Mouse (Mus musculus) neural tube, embryonic 12.5 days (tissue): ENCODE data around the gene Aldh2. TPM values are rescaled to one million over a fixed set of nuclear protein-coding genes. Genes with fewer than 3 reads are reported as not detected.

ENCODE experiments used
- ATAC-seq: fragments of 200-750 bp; cut with Nextera tagmentation; 2 replicates; pipeline ENCODE4 v1.8.0; 2017; ENCODE audit warnings: low read depth, mild to moderate bottlenecking, moderate TSS enrichment, moderate library complexity; ENCODE audit not compliant: low FRiP score
- H3K27ac ChIP-seq: fragments of 300-500 bp; sonication (generic); 2 replicates; pipeline ENCODE4 v1.5.1; 2016
- H3K27me3 ChIP-seq: fragments of 300-500 bp; sonication (generic); replicated peaks from 2 replicates; pipeline ENCODE4 v1.6.1; 2016; ENCODE audit warnings: mild to moderate bottlenecking
- H3K36me3 ChIP-seq: fragments of 300-500 bp; sonication (generic); 2 replicates; pipeline ENCODE4 v1.6.1; 2016; ENCODE audit warnings: mild to moderate bottlenecking
- H3K4me1 ChIP-seq: fragments of 300-500 bp; sonication (generic); 2 replicates; pipeline ENCODE4 v1.6.1; 2016
- H3K4me2 ChIP-seq: fragments of 300-500 bp; sonication (generic); replicated peaks from 2 replicates; pipeline ENCODE4 v1.6.1; 2016; ENCODE audit warnings: mild to moderate bottlenecking
- H3K4me3 ChIP-seq: fragments of 300-500 bp; sonication (generic); 2 replicates; pipeline ENCODE4 v1.5.1; 2016
- H3K9ac ChIP-seq: fragments of 300-500 bp; sonication (generic); 2 replicates; pipeline ENCODE4 v1.6.1; 2016; ENCODE audit warnings: mild to moderate bottlenecking
- H3K9me3 ChIP-seq: fragments of 300-500 bp; sonication (generic); 2 replicates; pipeline ENCODE4 v1.6.1; 2016; ENCODE audit warnings: mild to moderate bottlenecking
- WGBS: fragments of 180-500 bp; shearing (Covaris S2); methylation state at CpG from one replicate; pipeline ENCODE4 v1.1.7; 2016; 5-methylcytosine and 5-hydroxymethylcytosine counted together
- polyA plus RNA-seq: library from polyadenylated mRNA; unstranded; fragments of >200 nt; fragmentation: Nextera tagmentation; extraction: Ambion mirVana; gene quantifications from 2 replicates; pipeline ENCODE4 v1.2.1, GENCODE M21; 2016

The Aldh2 gene
- polyA plus RNA-seq, 1 experiment from 2014 or later, result 130 TPM

DNA sequence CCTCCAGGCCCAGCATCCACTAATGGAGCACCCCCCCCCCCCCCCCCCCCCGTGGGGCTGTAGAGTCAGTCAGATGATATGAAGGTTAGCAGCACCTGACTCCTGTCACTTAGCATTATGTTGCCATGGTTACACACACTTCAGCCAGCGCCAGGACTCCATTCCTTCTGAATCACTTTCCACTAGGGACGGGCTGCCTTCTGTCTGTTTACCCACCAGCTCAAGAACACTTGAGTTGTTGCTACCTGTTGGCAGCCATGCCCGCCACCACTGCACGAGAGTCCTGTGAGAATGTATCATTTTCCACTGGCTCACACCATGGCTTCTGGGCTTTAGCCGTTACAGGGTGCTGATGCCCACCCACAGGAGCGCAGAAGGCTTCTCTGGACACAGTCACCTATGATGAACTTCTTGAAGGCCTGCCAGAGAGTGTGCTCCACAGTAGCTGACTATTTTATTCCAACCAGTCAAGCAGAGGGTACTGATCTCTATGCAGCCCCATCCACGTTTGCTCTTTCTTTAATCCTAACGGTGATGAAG, 23.7 kb downstream of the Aldh2 start:
- Histone ChIP-seq H3K9me3 (no peaks in the 10 kb centered on the region), H3K27ac (no peak overlapping the region), H3K9ac (no peak overlapping the region), H3K4me3 (no peak overlapping the region), H3K4me2 (no peak overlapping the region), H3K36me3 (peaks cover 21% of the 10 kb centered on the region; the same call in 1 of the 2 replicates), H3K27me3 (no peaks in the 10 kb centered on the region), H3K4me1 (no peaks in the 10 kb centered on the region)
- ATAC-seq, result no peak
- WGBS, result 83% methylated on average over 8 of the region's 9 CpGs

DNA sequence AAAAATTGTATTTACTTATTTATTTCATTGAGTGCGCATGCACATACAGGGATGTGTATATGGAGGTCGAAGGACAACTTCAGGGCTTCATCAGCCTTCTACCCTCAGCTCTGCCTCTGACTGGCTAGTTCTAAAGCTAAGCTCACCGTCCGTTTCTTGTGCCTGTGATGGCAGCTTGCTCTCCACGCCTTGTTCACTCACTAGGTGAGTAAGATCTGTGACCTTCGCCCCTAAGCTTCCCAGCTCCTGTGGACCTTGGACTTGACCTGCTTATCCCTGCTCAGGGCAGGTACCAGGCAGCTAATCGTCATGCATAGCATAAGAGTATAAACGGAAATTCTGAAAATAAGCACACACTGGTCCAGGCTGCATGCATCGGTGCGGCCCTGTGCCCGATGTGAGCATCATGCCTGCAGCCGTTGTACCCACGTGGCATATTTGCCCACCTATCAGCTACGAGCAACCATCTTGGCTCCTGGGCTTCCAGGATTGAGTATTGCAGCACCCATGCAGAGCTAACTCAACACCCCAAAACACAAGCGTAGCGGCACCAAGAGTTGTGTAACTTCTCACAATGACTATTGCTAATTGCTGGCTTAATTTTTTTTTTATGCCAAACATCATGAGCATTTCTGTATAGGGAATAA, 27.5 kb downstream of the Aldh2 start:
- peaks cover 10% of the 10 kb centered on the region; the same call in 1 of the 2 replicates for H3K36me3 ChIP-seq
- H3K4me1 ChIP-seq, result no peaks in the 10 kb centered on the region
- H3K27ac ChIP-seq, result no peak overlapping the region
- no peak overlapping the region for H3K9ac ChIP-seq
- H3K4me3 ChIP-seq, result no peak overlapping the region
- 91% methylated on average over 16 of the region's 16 CpGs for WGBS
- H3K4me2 ChIP-seq, result no peak overlapping the region
- no peaks in the 10 kb centered on the region for H3K27me3 ChIP-seq
- no peak for ATAC-seq
- H3K9me3 ChIP-seq, result no peaks in the 10 kb centered on the region

DNA sequence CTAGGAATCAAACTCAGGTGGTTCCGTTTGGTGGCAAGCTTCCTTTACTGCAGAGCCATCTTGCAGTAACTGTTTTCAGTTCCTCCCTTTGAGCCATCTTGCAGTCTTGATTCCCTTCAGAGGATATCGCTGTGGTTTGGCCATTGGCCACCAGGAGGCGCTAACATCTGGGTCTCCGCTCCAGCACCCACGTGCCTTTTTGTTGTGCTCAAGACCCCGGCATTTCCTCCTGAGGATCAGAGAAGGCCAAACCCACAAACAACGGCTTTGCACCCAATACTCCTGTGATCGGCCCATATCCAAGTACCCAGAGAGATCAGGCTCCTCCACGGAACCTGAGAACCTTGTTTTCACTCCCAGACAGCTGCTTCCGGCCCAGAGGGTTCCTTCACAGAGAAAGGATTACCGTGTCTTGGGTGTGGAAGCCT, 29.1 kb downstream of the Aldh2 start:
- no peak overlapping the region for H3K4me3 ChIP-seq
- ATAC-seq, result peak; percentile 48; the same call in 1 of the 2 replicates
- H3K36me3 ChIP-seq, result no peaks in the 10 kb centered on the region
- no peaks in the 10 kb centered on the region for H3K9me3 ChIP-seq
- H3K4me2 ChIP-seq, result peak overlapping the region; percentile 18; the same call in 1 of the 2 replicates
- no peak overlapping the region for H3K9ac ChIP-seq
- WGBS, result 19% methylated on average over 11 of the region's 11 CpGs
- no peaks in the 10 kb centered on the region for H3K27me3 ChIP-seq
- no peaks in the 10 kb centered on the region for H3K4me1 ChIP-seq
- H3K27ac ChIP-seq, result no peak overlapping the region

DNA sequence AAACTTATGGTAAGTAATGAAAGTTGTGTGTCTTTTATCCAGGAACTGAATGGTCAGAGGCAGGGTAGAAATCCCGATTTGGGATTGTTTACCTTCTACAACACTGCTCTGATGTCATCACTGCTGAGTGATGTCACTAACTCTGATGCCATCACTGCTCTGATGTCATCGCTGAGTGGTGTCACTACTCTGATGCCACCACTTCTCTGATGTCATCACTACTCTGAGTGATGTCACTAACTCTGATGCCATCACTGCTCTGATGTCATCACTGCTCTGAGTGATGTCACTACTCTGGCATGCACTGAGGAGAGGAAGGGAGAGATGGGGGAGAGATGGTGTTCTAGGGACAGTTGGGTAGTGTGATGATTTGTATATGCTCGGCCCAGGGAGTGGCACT, 31.2 kb downstream of the Aldh2 start:
- H3K27ac ChIP-seq, result no peak overlapping the region
- ATAC-seq, result no peak
- no peak overlapping the region for H3K4me2 ChIP-seq
- H3K9ac ChIP-seq, result no peak overlapping the region
- no peaks in the 10 kb centered on the region for H3K9me3 ChIP-seq
- no peaks in the 10 kb centered on the region for H3K27me3 ChIP-seq
- 93% methylated on average over 3 of the region's 3 CpGs for WGBS
- H3K4me1 ChIP-seq, result no peaks in the 10 kb centered on the region
- no peak overlapping the region for H3K4me3 ChIP-seq
- H3K36me3 ChIP-seq, result no peaks in the 10 kb centered on the region

DNA sequence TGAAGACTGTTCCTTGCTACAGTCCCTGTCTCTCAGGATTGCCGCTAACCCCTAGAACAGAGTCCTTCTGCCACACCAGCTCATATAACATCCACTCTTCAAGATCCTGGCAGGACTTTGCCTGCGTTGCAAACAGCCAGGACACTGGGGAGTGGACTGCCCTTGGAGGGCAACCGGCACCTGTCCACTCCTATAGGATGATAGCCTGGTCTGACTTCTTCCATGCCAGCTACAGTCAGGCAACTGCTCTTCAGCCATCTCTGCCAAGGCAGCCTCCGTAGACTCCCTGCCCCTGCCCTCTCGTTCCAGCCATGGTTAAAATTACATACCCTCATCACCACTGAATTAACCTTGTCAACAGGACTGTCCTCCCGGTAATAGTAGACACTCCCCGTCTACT, 44.4 kb downstream of the Aldh2 start:
- no peaks in the 10 kb centered on the region for H3K27me3 ChIP-seq
- H3K27ac ChIP-seq, result no peak overlapping the region
- no peak for ATAC-seq
- H3K36me3 ChIP-seq, result no peaks in the 10 kb centered on the region
- no peaks in the 10 kb centered on the region for H3K9me3 ChIP-seq
- H3K4me3 ChIP-seq, result no peak overlapping the region
- H3K9ac ChIP-seq, result no peak overlapping the region
- 89% methylated on average over 7 of the region's 7 CpGs for WGBS
- H3K4me1 ChIP-seq, result peaks cover 10% of the 10 kb centered on the region
- H3K4me2 ChIP-seq, result no peak overlapping the region

DNA sequence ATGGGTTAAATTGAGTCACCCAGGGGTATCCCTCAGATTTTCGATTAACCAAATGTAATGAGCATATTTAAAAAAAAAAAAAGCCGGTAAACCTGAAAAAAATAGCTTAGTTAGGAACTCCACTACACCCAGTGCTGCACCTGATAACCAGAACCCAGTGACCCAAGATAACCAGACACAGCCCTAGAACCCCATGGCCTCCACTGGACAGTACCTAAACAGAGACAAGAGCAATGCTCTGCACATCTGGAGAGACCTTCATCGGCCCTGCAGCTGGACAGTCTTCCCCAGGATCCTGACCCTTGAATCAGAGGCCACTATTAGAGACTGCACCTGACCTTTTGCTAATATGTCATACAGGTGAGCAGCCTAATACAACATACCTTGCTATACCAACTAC, 46.5 kb downstream of the Aldh2 start:
- no peak overlapping the region for H3K4me3 ChIP-seq
- H3K9ac ChIP-seq, result no peak overlapping the region
- H3K27ac ChIP-seq, result no peak overlapping the region
- no peaks in the 10 kb centered on the region for H3K9me3 ChIP-seq
- no peaks in the 10 kb centered on the region for H3K36me3 ChIP-seq
- no peaks in the 10 kb centered on the region for H3K27me3 ChIP-seq
- ATAC-seq, result no peak
- WGBS, result 97% methylated on average over 3 of the region's 3 CpGs
- H3K4me1 ChIP-seq, result peaks cover 23% of the 10 kb centered on the region
- H3K4me2 ChIP-seq, result no peak overlapping the region

DNA sequence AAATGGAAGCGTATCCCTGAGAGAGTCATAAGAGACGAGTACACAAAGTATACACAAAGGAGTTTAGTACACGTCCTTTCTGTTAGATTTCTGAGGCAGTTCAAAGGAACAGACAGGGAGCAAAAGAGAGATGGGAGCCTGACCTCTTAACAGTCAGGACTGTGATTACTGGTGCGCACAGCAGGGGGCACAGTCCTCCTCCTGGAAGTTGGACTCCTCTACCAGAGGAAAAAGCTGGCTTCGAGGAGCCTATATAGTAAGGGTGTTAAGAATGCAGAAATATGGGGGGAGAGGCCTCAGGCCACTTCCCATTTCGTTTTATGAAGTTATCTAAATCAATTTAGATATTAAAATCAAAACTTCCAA, 47.1 kb downstream of the Aldh2 start:
- Histone ChIP-seq H3K27me3 (no peaks in the 10 kb centered on the region), H3K36me3 (no peaks in the 10 kb centered on the region), H3K9ac (peak overlapping the region; percentile 98), H3K27ac (no peak overlapping the region), H3K4me2 (peak overlapping the region; percentile 91), H3K4me1 (peaks cover 23% of the 10 kb centered on the region), H3K9me3 (no peaks in the 10 kb centered on the region), H3K4me3 (peak overlapping the region; percentile 99)
- 37% methylated on average over 6 of the region's 6 CpGs for WGBS
- peak; percentile 42; the same call in 1 of the 2 replicates for ATAC-seq

DNA sequence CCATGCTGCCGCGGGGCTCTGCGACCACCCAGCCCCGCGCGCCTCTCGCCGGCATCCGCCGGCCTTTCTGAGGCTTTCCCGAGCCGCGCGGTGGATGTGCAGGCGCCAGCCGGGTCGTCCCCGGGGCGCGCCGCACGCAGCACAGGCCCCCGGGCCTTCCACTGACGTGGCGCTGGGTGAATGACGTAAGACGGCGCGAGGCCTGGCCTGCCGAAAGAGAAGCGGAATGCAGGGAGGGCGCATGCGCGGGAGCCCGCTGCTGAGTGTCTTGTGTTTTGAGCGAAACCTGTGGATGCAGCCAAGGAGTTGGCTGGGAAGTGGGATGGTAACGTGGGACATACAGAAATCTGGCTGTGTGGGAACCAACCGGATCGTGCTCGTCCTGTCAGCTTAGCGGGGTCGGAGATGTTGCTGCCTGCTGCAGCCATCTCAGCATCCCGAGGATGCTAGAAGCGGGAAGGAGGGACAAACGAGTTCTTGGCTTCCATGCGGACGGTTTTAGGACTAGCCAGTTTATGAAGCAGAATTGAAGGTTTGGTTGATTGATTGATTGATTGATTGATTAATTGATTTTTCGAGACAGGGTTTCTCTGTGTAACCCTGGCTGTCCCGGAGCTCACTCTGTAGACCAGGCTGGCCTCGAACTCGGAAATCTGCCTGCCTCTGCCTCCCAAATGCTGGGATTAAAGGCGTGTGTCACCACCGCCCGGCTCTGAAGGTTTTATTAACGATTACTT, 47.7 kb downstream of the Aldh2 start, which contains the start of gene Mapkapk5:
Gene Mapkapk5, minus strand, starts transcription at position 113 of the 737 bp plus-strand sequence.
- H3K4me1 ChIP-seq, result peaks cover 23% of the 10 kb centered on the region
- H3K36me3 ChIP-seq, result no peaks in the 10 kb centered on the region
- peak within 1 kb of the TSS; percentile 99 for H3K4me3 ChIP-seq
- peak; percentile 95 for ATAC-seq
- H3K4me2 ChIP-seq, result peak within 1 kb of the TSS; percentile 91
- no peaks in the 10 kb centered on the region for H3K9me3 ChIP-seq
- H3K27me3 ChIP-seq, result no peaks in the 10 kb centered on the region
- peak within 1 kb of the TSS; percentile 93 for H3K27ac ChIP-seq
- WGBS, result 2% methylated on average over 55 of the region's 55 CpGs
- peak within 1 kb of the TSS; percentile 98 for H3K9ac ChIP-seq

DNA sequence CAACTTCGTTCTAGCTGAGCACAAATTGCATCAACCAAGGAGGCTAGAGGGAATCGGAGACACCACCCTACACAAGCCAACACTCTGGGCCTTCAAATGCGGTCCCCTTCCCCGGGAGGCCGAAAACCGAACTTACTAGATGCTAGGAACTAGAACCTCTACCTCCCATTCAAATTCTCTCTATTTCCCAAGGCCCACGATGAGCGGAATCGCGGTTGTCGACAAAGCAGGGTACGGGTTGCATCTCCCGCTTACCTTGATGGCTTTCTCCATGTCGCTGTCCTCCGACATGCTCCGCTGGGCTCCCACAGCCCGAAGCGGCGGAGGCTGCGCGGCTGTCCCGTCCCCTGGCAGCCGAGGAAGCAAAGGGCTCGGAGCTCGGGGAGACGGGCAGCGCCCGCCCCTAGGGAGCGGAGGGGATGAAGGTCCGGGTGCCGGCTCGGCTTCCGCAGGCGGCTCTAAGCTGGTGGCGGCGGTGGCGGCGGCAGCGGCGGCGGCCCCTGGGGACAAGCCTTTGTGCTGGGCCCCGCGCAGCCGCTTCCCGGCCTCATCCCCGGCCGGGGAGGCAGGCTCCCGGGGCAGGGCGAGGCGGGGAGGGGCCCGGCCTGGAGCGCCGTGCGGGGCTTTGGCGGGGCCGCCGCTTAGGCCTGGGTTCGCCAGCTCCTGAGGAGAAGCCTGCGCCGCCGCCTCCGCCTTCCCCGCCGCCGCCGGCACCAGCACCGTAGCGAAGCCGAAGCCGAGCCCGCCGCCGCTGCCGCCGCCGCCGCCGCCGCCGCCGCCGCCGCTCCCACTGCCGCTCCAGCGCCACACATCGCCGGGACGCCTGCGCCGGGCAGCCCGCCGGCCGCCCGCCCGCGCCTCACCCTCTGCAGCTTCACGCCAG, 48.5 kb downstream of the Aldh2 start, which contains the start of the genes Adam1a and Gm42878:
Gene Adam1a, minus strand, starts transcription at position 573 of the 883 bp plus-strand sequence.
Gene Gm42878, minus strand, starts transcription at position 573 of the 883 bp plus-strand sequence.
- Histone ChIP-seq H3K4me3 (peak within 1 kb of the TSS; percentile 99), H3K4me1 (peaks cover 23% of the 10 kb centered on the region), H3K36me3 (no peaks in the 10 kb centered on the region), H3K27me3 (no peaks in the 10 kb centered on the region), H3K27ac (peak within 1 kb of the TSS; percentile 93), H3K9ac (peak within 1 kb of the TSS; percentile 98), H3K4me2 (peak within 1 kb of the TSS; percentile 91), H3K9me3 (no peaks in the 10 kb centered on the region)
- 1% methylated on average over 71 of the region's 97 CpGs for WGBS
- ATAC-seq, result peak; percentile 80

DNA sequence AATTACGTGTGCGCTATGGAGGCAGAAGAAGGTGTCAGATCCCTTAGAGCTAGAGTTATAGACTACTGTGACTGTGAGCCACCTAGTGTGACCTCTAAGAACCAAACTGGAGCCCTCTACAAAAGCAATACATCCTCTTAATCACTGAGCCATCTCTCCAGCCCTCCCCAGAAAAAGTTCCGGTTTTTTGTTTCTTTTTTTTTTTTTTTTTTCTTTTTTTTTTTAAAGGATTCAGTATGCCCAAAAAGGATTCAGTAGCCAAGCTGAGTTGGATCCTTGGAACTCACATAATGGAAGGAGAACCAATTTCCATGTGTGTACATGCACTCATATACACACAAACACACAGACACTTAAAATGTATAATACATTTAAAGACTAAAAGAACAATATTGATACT, 50.3 kb downstream of the Aldh2 start:
- Histone ChIP-seq H3K4me2 (peak overlapping the region; percentile 91; the same call in 1 of the 2 replicates), H3K36me3 (peaks cover 5% of the 10 kb centered on the region; the same call in 1 of the 2 replicates), H3K4me1 (peaks cover 23% of the 10 kb centered on the region), H3K27me3 (no peaks in the 10 kb centered on the region), H3K27ac (no peak overlapping the region), H3K9ac (no peak overlapping the region), H3K4me3 (no peak overlapping the region), H3K9me3 (no peaks in the 10 kb centered on the region)
- no peak for ATAC-seq
- WGBS, result 86% methylated on average over 3 of the region's 3 CpGs

DNA sequence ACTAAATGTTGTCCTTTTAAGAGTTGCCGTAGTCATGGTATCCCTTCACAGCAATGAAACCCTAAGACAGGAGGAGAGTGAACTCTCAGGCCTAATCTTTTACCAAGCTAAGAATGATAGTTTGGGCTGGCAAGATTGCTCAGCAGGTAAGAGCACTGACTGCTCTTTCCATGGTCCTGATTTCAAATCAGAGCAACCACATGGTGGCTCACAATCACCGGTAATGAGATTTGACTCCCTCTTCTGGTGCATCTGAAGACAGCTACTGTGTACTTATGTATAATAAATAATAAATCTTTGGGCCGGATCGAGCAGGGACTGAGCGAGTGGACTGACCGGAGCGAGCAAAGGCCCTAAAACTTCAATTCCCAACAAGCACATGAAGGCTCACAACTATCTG, 52.4 kb downstream of the Aldh2 start:
- no peak overlapping the region for H3K4me3 ChIP-seq
- no peak overlapping the region for H3K9ac ChIP-seq
- peaks cover 19% of the 10 kb centered on the region for H3K4me1 ChIP-seq
- 91% methylated on average over 7 of the region's 7 CpGs for WGBS
- H3K9me3 ChIP-seq, result no peaks in the 10 kb centered on the region
- no peak overlapping the region for H3K27ac ChIP-seq
- H3K4me2 ChIP-seq, result no peak overlapping the region
- peaks cover 18% of the 10 kb centered on the region for H3K36me3 ChIP-seq
- no peaks in the 10 kb centered on the region for H3K27me3 ChIP-seq
- ATAC-seq, result no peak
